17 mouse cellular contexts compared by ENCODE assay signal in the genomic region with DNA sequence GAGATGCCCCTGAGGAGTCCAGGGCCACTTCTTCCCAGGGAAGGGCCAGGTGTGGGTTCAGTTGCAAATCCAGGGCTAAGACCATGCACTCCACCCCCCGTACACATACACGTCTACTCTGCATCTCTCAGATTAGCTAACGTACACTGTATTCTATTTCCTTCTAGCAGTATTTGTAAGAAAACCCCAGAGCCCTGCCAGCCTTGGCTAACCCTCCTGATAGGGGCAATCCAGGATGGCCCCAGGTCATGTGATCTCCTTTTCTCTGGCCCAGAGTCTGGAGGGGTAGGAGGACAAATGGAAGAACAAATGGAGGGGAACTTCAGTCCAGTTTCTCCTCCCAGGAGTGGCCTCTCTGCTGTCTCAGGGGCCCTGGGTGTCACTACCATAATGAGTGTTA.
"Had no signal": no experiment of that assay in that cellular context is flagged by ENCODE, and none has a peak within 500 bp of the region (broad histone marks: within the 10 kb centered on the region; RNA-seq: fewer than 3 reads in every experiment).

No protein-coding gene starts in this region.

- DNase-seq: lung, adult 18-20 months; lung, embryonic 14.5 days; lung, postnatal 10 days; lung, postnatal 4 days; retina, postnatal 1 day; right cerebral cortex, adult 18-20 months; right cerebral cortex, postnatal 25 days; right cerebral cortex, postnatal 4 days; spleen, adult 18-20 months; thymus, adult 18-20 months; thymus, postnatal 14 days; thymus, postnatal 36 days had no signal

- H3K27me3 ChIP-seq: midbrain, embryonic 13.5 days; midbrain, embryonic 15.5 days; neural tube, embryonic 13.5 days; neural tube, embryonic 15.5 days had no signal

- H3K4me3 ChIP-seq: megakaryocyte, embryonic 14.5 days; midbrain, embryonic 13.5 days; midbrain, embryonic 15.5 days; neural tube, embryonic 13.5 days; neural tube, embryonic 15.5 days had no signal

- H3K4me1 ChIP-seq: midbrain, embryonic 15.5 days had no signal

- H3K4me2 ChIP-seq: lung, embryonic 14.5 days; midbrain, embryonic 13.5 days; midbrain, embryonic 15.5 days; neural tube, embryonic 13.5 days; neural tube, embryonic 15.5 days had no signal

- H3K9ac ChIP-seq: lung, embryonic 14.5 days; midbrain, embryonic 13.5 days; midbrain, embryonic 15.5 days; neural tube, embryonic 13.5 days; neural tube, embryonic 15.5 days had no signal

- H3K27ac ChIP-seq: midbrain, embryonic 13.5 days; midbrain, embryonic 15.5 days; neural tube, embryonic 13.5 days; neural tube, embryonic 15.5 days had no signal

- ATAC-seq: midbrain, embryonic 13.5 days; midbrain, embryonic 15.5 days had no signal

- H3K9me3 ChIP-seq: megakaryocyte, embryonic 14.5 days; midbrain, embryonic 13.5 days; midbrain, embryonic 15.5 days; neural tube, embryonic 13.5 days; neural tube, embryonic 15.5 days had no signal

- H3K36me3 ChIP-seq: midbrain, embryonic 13.5 days; midbrain, embryonic 15.5 days; neural tube, embryonic 13.5 days; neural tube, embryonic 15.5 days had no signal
